Mouse (Mus musculus) cerebellum, adult 2 months (tissue): Measurements from ENCODE around the gene Gipc3.

Experiments used
- CTCF ChIP-seq: fragments of 200-500 bp; IDR thresholded peaks from 2 replicates; pipeline ENCODE4 v1.5.1; 2011; ENCODE audit warnings: low read depth, mild to moderate bottlenecking, control low read depth, low read length, moderate library complexity, borderline replicate concordance; ENCODE audit not compliant: insufficient read depth
- POLR2A ChIP-seq: fragments of 200-500 bp; IDR thresholded peaks from 2 replicates; pipeline ENCODE4 v1.6.1; 2011; ENCODE audit warnings: low read length, control low read depth, borderline replicate concordance; ENCODE audit not compliant: insufficient read depth

DNA sequence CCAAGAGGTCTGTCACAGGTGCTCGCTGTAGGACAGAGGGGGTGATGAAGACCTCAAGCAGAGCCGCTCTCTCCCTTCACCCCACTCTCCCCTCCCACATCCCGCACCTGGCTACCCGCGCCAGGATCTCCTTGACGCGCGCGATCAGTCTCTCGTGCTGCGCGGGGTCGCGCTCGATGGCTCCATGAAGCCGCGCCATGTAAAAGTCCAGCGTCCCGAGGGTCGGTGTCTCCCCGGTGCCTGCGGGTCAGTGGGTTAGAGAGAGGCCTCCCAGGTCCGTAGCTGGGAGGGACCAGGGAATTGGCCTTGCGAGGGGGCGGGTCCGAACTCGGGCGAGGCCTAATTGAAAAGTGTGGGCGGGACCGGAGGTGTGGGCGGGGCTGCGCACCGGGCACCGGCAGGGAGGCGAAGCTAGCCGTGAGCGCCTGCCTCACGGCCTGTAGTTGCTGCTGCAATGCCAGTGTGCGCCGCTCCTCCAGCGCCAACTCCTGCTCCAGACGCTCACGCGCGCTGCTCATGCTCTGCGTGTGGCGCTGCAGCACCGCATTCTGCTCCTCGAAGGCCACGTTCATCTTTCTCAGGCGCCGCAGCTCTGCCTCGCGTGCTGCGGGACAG lies 3.5 kb upstream of the Gipc3 start:
- TF ChIP-seq CTCF (no peak), POLR2A (no peak)
